Mouse (Mus musculus): ENCODE results near the gene Ifnlr1.

GRCm38 (mm10) chr4:135690241-135690640 lies 4.2 kb downstream of the Ifnlr1 start:
- TF ChIP-seq CTCF (IDR thresholded peaks at IDR 0.05; ENCODE audit: borderline replicate concordance, insufficient read depth, low read length) = no peak
- TF ChIP-seq POLR2A (IDR thresholded peaks at IDR 0.05; ENCODE audit: low read depth, low read length) = no peak
